Mouse (Mus musculus) olfactory bulb, adult 2 months (tissue): ENCODE measurements around the gene Il17re.
A peak's percentile ranks its signal among the peaks of the same experiment; 100 is the strongest.

Experiments used
- CTCF ChIP-seq: fragments of 200-500 bp; IDR thresholded peaks from 2 replicates; pipeline ENCODE4 v1.5.1; 2012; ENCODE audit warnings: low read depth, mild to moderate bottlenecking, low read length, moderate library complexity; ENCODE audit not compliant: insufficient read depth
- POLR2A ChIP-seq: fragments of 200-500 bp; IDR thresholded peaks from 2 replicates; pipeline ENCODE4 v1.6.1; 2012; ENCODE audit warnings: mild to moderate bottlenecking, low read depth, low read length, moderate library complexity; ENCODE audit not compliant: insufficient read depth

DNA sequence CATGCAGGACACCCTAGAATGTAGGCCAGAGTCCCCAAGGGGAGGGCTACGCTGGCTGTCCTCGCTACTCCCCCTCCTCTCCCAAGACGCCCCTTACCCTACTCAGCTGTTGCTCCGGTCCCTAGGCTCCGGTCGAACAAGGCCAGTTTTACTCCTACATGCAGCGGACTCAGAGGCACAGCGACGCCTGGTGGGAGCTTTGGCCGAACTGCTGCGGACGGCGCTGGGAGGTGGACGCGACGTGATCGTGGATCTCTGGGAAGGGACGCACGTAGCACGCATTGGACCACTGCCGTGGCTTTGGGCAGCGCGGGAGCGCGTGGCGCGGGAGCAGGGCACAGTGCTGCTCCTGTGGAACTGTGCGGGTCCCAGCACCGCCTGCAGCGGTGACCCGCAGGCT is 11.1 kb downstream of the Il17re start:
- TF ChIP-seq POLR2A, result no peak
- peak; percentile 64; the same call in 1 of the 2 replicates for TF ChIP-seq CTCF
